Mouse (Mus musculus) CH12.LX (cell line): ENCODE data around the gene Slc27a1. TPM values are rescaled to one million over a fixed set of nuclear protein-coding genes. Genes with fewer than 3 reads are reported as not detected.

Experiments
- DNase-seq: peaks from one replicate; pipeline ENCODE4 v3.0.0-alpha.2; 2013; ENCODE audit errors: extremely low read depth
- H3K27ac ChIP-seq: 2 replicates; pipeline ENCODE4 v1.5.1; 2012; ENCODE audit warnings: low read depth, mild to moderate bottlenecking, control low read depth, moderate library complexity; ENCODE audit not compliant: insufficient read depth
- H3K27me3 ChIP-seq: replicated peaks from 2 replicates; pipeline ENCODE3; 2012; ENCODE audit warnings: inconsistent platforms
- H3K36me3 ChIP-seq, 2 experiments: replicated peaks in 1 of 2; 2 replicates each; pipeline versions ENCODE3 to v1.6.1; 2012; ENCODE audit warnings: inconsistent platforms in 1 of 2, low read length in 1 of 2, mild to moderate bottlenecking in 1 of 2, mixed read lengths in 1 of 2, moderate library complexity in 1 of 2; ENCODE audit not compliant: control insufficient read depth in 1 of 2, insufficient read depth in 1 of 2
- H3K4me1 ChIP-seq, 2 experiments: 2 replicates each; pipeline ENCODE4 v1.6.1; 2012; ENCODE audit warnings: inconsistent platforms in 1 of 2, moderate library complexity in 1 of 2; ENCODE audit not compliant: insufficient read depth in 2 of 2, control insufficient read depth in 1 of 2
- H3K4me2 ChIP-seq: 2 replicates; pipeline ENCODE4 v1.6.1; 2012; ENCODE audit warnings: low read depth, mild to moderate bottlenecking, control low read depth; ENCODE audit not compliant: poor library complexity, insufficient read depth, severe bottlenecking
- H3K4me3 ChIP-seq, 3 experiments: fragments of 150-350 bp in 1 of 3; sonication (generic) in 1 of 3; replicated peaks in 1 of 3; 2 replicates each; pipeline versions ENCODE3 to v1.5.1; 2011 to 2012; ENCODE audit warnings: low read depth in 2 of 3, low read length in 2 of 3, mild to moderate bottlenecking in 2 of 3, moderate library complexity in 2 of 3, control low read depth in 1 of 3, improper control_type of control experiment in 1 of 3, inconsistent platforms in 1 of 3, mixed read lengths in 1 of 3; ENCODE audit not compliant: poor library complexity in 1 of 3
- H3K79me2 ChIP-seq: replicated peaks from 2 replicates; pipeline ENCODE4 v1.6.1; 2012; ENCODE audit warnings: mild to moderate bottlenecking, moderate library complexity; ENCODE audit not compliant: control insufficient read depth, poor library complexity, insufficient read depth, severe bottlenecking; ENCODE audit errors: extremely low read depth
- H3K9ac ChIP-seq: 2 replicates; pipeline ENCODE4 v1.6.1; 2012; ENCODE audit warnings: low read depth, mild to moderate bottlenecking, control low read depth, moderate library complexity; ENCODE audit not compliant: insufficient read depth
- H3K9me3 ChIP-seq: replicated peaks from 2 replicates; pipeline ENCODE3; 2012; ENCODE audit warnings: low read length, inconsistent platforms, mixed read lengths
- CHD1 ChIP-seq: IDR thresholded peaks from 2 replicates; pipeline ENCODE4 v1.6.1; 2012; ENCODE audit warnings: low read depth, low read length, improper control_type of control experiment, inconsistent platforms
- GABPA ChIP-seq: IDR thresholded peaks from 2 replicates; pipeline ENCODE4 v1.6.1; 2012; ENCODE audit warnings: low read depth, low read length, improper control_type of control experiment, inconsistent platforms; ENCODE audit not compliant: insufficient replicate concordance
- NELFE ChIP-seq: IDR thresholded peaks from 2 replicates; pipeline ENCODE4 v1.6.1; 2011; ENCODE audit warnings: low read depth, low read length, improper control_type of control experiment
- POLR2AphosphoS2 ChIP-seq: IDR thresholded peaks from 2 replicates; pipeline ENCODE4 v1.6.1; 2011; ENCODE audit warnings: low read depth, low read length, improper control_type of control experiment
- SIN3A ChIP-seq: IDR thresholded peaks from 2 replicates; pipeline ENCODE4 v1.6.1; 2012; ENCODE audit warnings: low read length, improper control_type of control experiment, inconsistent platforms
- USF2 ChIP-seq: conservative IDR thresholded peaks from 2 replicates; pipeline ENCODE4 v1.6.1; 2011; ENCODE audit warnings: low read depth, low read length, improper control_type of control experiment
- ZC3H11A ChIP-seq: IDR thresholded peaks from 2 replicates; pipeline ENCODE4 v1.6.1; 2012; ENCODE audit warnings: low read depth, mild to moderate bottlenecking, inconsistent platforms, low read length, improper control_type of control experiment
- dilution Hi-C: fragments of 300-500 bp; cut with MboI; formaldehyde crosslinking; loops from 2 replicates; pipeline ENCODE4 v1.14.3; 2020; ENCODE audit warnings: low sequenced_read_pairs; ENCODE audit not compliant: extremely low pct_unique_long_range_greater_than_20kb, extremely low pct_ligation_motif_present
- in situ Hi-C: fragments of 300-500 bp; cut with MboI; formaldehyde crosslinking; loops from 3 replicates; pipeline ENCODE4 v1.14.3; 2019; ENCODE audit warnings: low sequenced_read_pairs, low pct_ligation_motif_present, low pct_unique_long_range_greater_than_20kb, mixed read lengths
- polyA plus RNA-seq: library from polyadenylated mRNA; unstranded; fragments of >175 nt; gene quantifications from 2 replicates; pipeline ENCODE4 v1.2.1, GENCODE M21; 2012; ENCODE audit warnings: low read depth; ENCODE audit not compliant: insufficient read length
- total RNA-seq, 2 experiments: library from RNA; depleted of rRNA; stranded (reverse); fragments of 300-350 nt in 1 of 2; fragments of >200 nt in 1 of 2; gene quantifications; 2 replicates each; pipeline ENCODE4 v1.2.3; 2012 to 2014

Gene Slc27a1
- total and polyA plus RNA-seq, 3 experiments = 1.8 to 4.0 (median 2.4) TPM

DNA sequence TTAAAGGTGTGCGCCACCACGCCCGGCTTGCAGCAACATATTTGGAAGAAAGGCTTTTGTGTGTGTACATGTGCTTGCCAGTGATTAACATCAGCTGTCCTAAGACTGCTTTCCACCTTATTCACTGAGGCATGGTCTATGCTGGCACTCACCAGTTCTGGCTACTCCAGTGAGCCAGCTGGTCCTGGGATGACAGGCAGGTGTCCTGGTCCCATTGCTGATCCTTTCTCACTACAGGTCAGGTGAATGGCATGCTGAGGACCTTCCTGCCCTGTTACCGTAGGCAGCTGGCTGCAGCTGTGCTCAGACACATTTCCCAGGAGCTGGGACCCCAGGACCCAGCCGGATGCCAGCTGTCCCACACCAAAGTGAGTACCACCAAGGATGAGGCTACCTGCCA lies 30.2 kb downstream of the Slc27a1 start:
- in situ Hi-C loops (no loop called here), dilution Hi-C loops (no loop called here)
- peak overlapping the region; percentile 69 for H3K27ac ChIP-seq
- H3K4me3 ChIP-seq = peak overlapping the region; percentile 36 to 71 (median 63)
- peaks cover 30 to 60% of the 10 kb centered on the region in 2 experiments for H3K36me3 ChIP-seq
- peaks cover 42 to 76% of the 10 kb centered on the region in 2 experiments for H3K4me1 ChIP-seq
- no peaks in the 10 kb centered on the region for H3K27me3 ChIP-seq
- H3K4me2 ChIP-seq = no peak overlapping the region
- H3K9me3 ChIP-seq = no peaks in the 10 kb centered on the region
- peaks cover 6% of the 10 kb centered on the region for H3K79me2 ChIP-seq
- TF ChIP-seq SIN3A (peak; percentile 33; the same call in 1 of the 2 replicates), CHD1 (no peak)
- DNase-seq = no peak
- no peak overlapping the region; the same call in 1 of the 2 replicates for H3K9ac ChIP-seq

DNA sequence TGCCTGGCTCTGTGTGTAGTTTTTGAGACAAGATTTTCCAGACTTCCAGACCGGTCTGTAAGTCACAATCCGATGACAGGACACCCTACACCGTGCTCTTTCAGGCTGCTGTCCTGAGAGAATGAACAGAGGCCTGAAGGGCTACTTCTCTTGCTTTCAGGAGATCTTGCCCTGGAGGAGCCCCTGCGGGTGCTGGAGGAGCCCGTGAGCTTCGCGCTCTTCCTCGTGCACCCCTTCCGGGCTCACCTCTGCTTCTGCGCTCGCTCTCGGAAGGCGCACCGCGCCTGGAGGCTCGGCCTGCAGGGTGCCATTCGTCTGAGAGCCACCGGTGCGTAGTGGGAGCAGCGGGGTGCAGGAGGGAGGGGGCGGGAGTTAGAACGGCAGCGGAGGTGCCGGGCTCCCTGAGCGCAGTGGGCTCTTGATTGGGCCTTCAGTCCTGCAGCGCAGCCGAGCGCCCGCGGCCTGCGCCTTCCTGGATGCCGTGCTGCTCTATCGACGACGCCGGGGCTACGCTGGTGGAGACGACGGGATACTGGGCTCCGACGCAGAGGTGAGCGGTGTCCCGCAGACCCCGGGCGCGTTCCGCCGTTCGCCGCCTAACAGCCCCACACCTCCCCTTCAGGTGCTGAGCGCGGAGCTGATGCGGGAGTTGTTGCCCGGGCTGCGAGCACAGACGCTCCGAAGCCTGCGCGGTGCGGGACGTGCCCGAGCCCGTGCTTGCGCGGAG lies 33.4 kb downstream of the Slc27a1 start:
- Histone ChIP-seq H3K27me3 (no peaks in the 10 kb centered on the region), H3K4me1 (peaks cover 43 to 89% of the 10 kb centered on the region in 2 experiments), H3K27ac (no peak overlapping the region), H3K4me3 (no peak overlapping the region), H3K4me2 (no peak overlapping the region), H3K79me2 (no peaks in the 10 kb centered on the region), H3K9me3 (no peaks in the 10 kb centered on the region), H3K36me3 (peaks cover 54 to 82% of the 10 kb centered on the region in 2 experiments), H3K9ac (no peak overlapping the region)
- no peak for DNase-seq
- in situ Hi-C loops (no loop called here), dilution Hi-C loops (no loop called here)
- no peak for TF ChIP-seq ZC3H11A
- peak; percentile 10; the same call in 1 of the 2 replicates for TF ChIP-seq POLR2AphosphoS2

DNA sequence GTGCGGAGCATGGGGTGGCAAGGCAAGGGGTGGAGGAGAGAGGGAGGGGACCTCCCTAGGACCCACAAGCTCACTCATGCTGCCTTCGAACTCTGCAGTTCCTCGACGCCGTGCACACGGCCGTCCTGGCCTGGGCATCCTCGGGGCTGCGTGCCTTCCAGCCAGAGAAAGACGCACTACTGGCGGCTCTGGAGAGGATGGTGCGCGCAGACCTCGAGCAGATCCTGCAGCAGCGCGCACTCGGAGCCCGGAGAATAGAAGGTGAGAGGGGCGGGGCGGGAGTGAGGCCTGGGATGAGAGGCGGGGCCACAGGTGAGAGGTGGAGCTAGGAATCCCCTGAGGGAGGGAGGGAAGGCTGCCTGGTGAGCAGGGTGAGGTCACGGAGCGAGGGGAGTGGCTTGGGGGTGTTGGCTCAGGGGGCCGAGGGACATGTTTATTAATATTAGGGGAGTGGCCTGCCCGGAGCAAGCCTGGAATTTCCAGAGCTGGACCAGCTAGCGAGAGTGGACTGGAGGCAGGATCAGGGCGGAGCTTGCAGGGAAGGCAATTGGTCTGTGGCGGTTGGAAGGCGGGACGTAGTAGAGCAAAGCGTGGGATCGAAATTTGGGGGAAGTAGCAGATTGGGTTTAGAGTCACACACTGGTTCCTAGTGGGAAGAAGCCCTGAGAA lies 34.1 kb downstream of the Slc27a1 start:
- dilution Hi-C loops (no loop called here), in situ Hi-C loops (no loop called here)
- peaks cover 38 to 86% of the 10 kb centered on the region in 2 experiments for H3K4me1 ChIP-seq
- H3K4me2 ChIP-seq = no peak overlapping the region
- H3K4me3 ChIP-seq = no peak overlapping the region
- no peak overlapping the region for H3K9ac ChIP-seq
- H3K27me3 ChIP-seq = no peaks in the 10 kb centered on the region
- no peak for DNase-seq
- H3K36me3 ChIP-seq = peaks cover 59 to 88% of the 10 kb centered on the region in 2 experiments
- no peak for TF ChIP-seq USF2
- no peak for TF ChIP-seq NELFE
- TF ChIP-seq GABPA = no peak
- H3K27ac ChIP-seq = no peak overlapping the region
- H3K79me2 ChIP-seq = no peaks in the 10 kb centered on the region
- H3K9me3 ChIP-seq = no peaks in the 10 kb centered on the region
